ENCODE assay signal across 23 mouse cellular contexts in the genomic region with DNA sequence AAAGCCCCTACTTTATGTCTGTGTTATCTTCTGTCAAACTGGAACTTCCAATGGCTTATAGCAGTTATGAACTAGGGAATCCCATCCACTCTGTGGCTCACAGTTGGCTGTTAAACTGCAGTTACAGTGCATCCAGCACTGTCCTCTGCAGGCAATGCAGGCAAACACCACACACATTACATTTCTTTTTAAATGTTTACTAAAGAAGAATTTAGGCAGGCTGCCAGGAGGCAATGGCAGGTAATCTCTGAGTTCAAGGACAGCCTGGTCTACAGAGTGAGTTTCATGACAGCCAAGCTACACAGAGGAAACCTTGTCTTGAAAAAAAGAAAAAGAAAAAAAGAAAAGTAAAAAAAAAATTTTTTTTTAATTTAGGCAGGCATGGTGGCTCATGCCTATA. TPM values are rescaled to one million over a fixed set of nuclear protein-coding genes. Genes with fewer than 3 reads are reported as not detected.
DNase-seq lines count a peak whose midpoint lies in the region; ATAC-seq and TF ChIP-seq lines count a peak whose summit lies in the region.
"Had no signal": no experiment of that assay in that cellular context is flagged by ENCODE, and none has a peak within 500 bp of the region (broad histone marks: within the 10 kb centered on the region; RNA-seq: fewer than 3 reads in every experiment).

No protein-coding gene starts in this region.

- ATAC-seq in liver, postnatal 0 days, result no peak
- ATAC-seq in liver, embryonic 11.5 days (replicated peaks; ENCODE audit: low FRiP score), result no peak
- ATAC-seq: activated CD4-positive, CD25-positive, alpha-beta regulatory T cell, adult 4 months; forebrain, embryonic 15.5 days; hindbrain, postnatal 0 days; Patski had no signal

- no peak overlapping the region for H3K27ac ChIP-seq in kidney, adult 2 months (ENCODE audit: insufficient read depth, low read depth, low read length)
- no peak overlapping the region for H3K27ac ChIP-seq in liver, postnatal 0 days (ENCODE audit: low read depth)
- no peak overlapping the region for H3K27ac ChIP-seq in liver, embryonic 11.5 days (ENCODE audit: low read depth, low read length)
- H3K27ac ChIP-seq: embryonic facial prominence, embryonic 12.5 days; forebrain, embryonic 15.5 days; heart, embryonic 10.5 days; hindbrain, embryonic 13.5 days; hindbrain, postnatal 0 days had no signal

- no peaks in the 10 kb centered on the region; the same call in 1 of the 2 replicates for H3K36me3 ChIP-seq in kidney, adult 2 months (ENCODE audit: control insufficient read depth, insufficient read depth, low read length)
- peaks cover 28% of the 10 kb centered on the region for H3K36me3 ChIP-seq in liver, postnatal 0 days (replicated peaks; ENCODE audit: insufficient read depth, low read length)
- H3K36me3 ChIP-seq in liver, embryonic 11.5 days (ENCODE audit: control insufficient read depth, insufficient read depth, low read length), result peaks cover 5% of the 10 kb centered on the region; the same call in 1 of the 2 replicates

- TF ChIP-seq POLR2A in kidney, adult 2 months (IDR thresholded peaks at IDR 0.05; ENCODE audit: low read depth, low read length), result no peak

- TF ChIP-seq EP300 in liver, postnatal 0 days (IDR thresholded peaks at IDR 0.05; ENCODE audit: low read depth), result no peak

- H3K4me1 ChIP-seq in kidney, adult 2 months (ENCODE audit: control insufficient read depth, insufficient read depth, low read length), result peaks cover 3% of the 10 kb centered on the region; the same call in 1 of the 2 replicates
- H3K4me1 ChIP-seq in liver, postnatal 0 days (ENCODE audit: insufficient read depth), result no peaks in the 10 kb centered on the region
- H3K4me1 ChIP-seq in liver, embryonic 11.5 days (replicated peaks; ENCODE audit: control insufficient read depth, insufficient read depth, low read length), result 0 out of 2 replicates have a peak, but pooled peaks cover 2% of the 10 kb centered on the region
- H3K4me1 ChIP-seq: embryonic facial prominence, embryonic 12.5 days; forebrain, embryonic 15.5 days; heart, embryonic 10.5 days; hindbrain, embryonic 13.5 days had no signal

- no peak overlapping the region for H3K4me2 ChIP-seq in liver, postnatal 0 days (ENCODE audit: low read depth, low read length)
- H3K4me2 ChIP-seq in liver, embryonic 11.5 days, result no peak overlapping the region
- H3K4me2 ChIP-seq: embryonic facial prominence, embryonic 12.5 days; forebrain, embryonic 15.5 days; hindbrain, embryonic 13.5 days had no signal

- H3K9me3 ChIP-seq in liver, postnatal 0 days (ENCODE audit: low read length), result no peaks in the 10 kb centered on the region
- H3K9me3 ChIP-seq in liver, embryonic 11.5 days (ENCODE audit: control insufficient read depth, low read length), result no peaks in the 10 kb centered on the region
- H3K9me3 ChIP-seq: embryonic facial prominence, embryonic 12.5 days; forebrain, embryonic 15.5 days; heart, embryonic 10.5 days; hindbrain, embryonic 13.5 days had no signal

- no peak for TF ChIP-seq CTCF in kidney, adult 2 months (conservative IDR thresholded peaks at IDR 0.05; ENCODE audit: insufficient read depth, insufficient read length, low read depth, low read length)
- TF ChIP-seq CTCF in liver, postnatal 0 days (IDR thresholded peaks at IDR 0.05; ENCODE audit: low read depth), result peak; percentile 9; the same call in 1 of the 2 replicates

- DNase-seq in adrenal gland, postnatal 10 days, result peak; percentile 14
- DNase-seq in adrenal gland, postnatal 4 days (ENCODE audit: low spot score in 2 of 2), result no peak
- peak; percentile 10 for DNase-seq in kidney, adult 2 months
- no peak for DNase-seq in kidney, adult 9 months
- no peak for DNase-seq in liver, postnatal 0 days
- DNase-seq in liver, embryonic 11.5 days (ENCODE audit: low spot score), result no peak
- peak; percentile 44 for DNase-seq in testis, postnatal 10 days (ENCODE audit: low spot score)
- no peak for DNase-seq in testis, postnatal 14 days (ENCODE audit: low spot score)
- DNase-seq: adrenal gland, adult 8-10 months; cerebellum, adult 2 months; cerebellum, postnatal 14 days; gastrocnemius, postnatal 36 days; heart, adult 18-20 months; heart, postnatal 10 days had no signal

- no peaks in the 10 kb centered on the region for H3K27me3 ChIP-seq in kidney, adult 2 months (replicated peaks; ENCODE audit: control insufficient read depth, insufficient read depth, low read length)
- H3K27me3 ChIP-seq in liver, postnatal 0 days (ENCODE audit: insufficient read depth, low read length), result no peaks in the 10 kb centered on the region
- no peaks in the 10 kb centered on the region for H3K27me3 ChIP-seq in liver, embryonic 11.5 days (replicated peaks; ENCODE audit: control insufficient read depth, insufficient read depth, low read length)
- H3K27me3 ChIP-seq: embryonic facial prominence, embryonic 12.5 days; forebrain, embryonic 15.5 days; hindbrain, embryonic 13.5 days; Patski had no signal

- H3K9ac ChIP-seq in liver, postnatal 0 days (replicated peaks), result no peak overlapping the region
- no peak overlapping the region for H3K9ac ChIP-seq in liver, embryonic 11.5 days (ENCODE audit: low read depth, low read length)
- H3K9ac ChIP-seq: embryonic facial prominence, embryonic 12.5 days; forebrain, embryonic 15.5 days; hindbrain, embryonic 13.5 days had no signal

- no peak overlapping the region for H3K4me3 ChIP-seq in kidney, adult 2 months (ENCODE audit: insufficient read depth, low read depth, low read length)
- H3K4me3 ChIP-seq in liver, postnatal 0 days (ENCODE audit: low read depth, low read length), result no peak overlapping the region
- H3K4me3 ChIP-seq in liver, embryonic 11.5 days (ENCODE audit: low read depth, low read length), result no peak overlapping the region
- H3K4me3 ChIP-seq: embryonic facial prominence, embryonic 12.5 days; forebrain, embryonic 15.5 days; heart, embryonic 10.5 days; hindbrain, embryonic 13.5 days had no signal

RNA-seq across cellular contexts. Expression of gene Kdm2a, which starts 14.8 kb away (rescaled TPM):
- 10 to 100 TPM; 67.7 to 84.7 TPM for total RNA-seq in adrenal gland, postnatal 10 days (2021)
- 100 to 1,000 TPM; 104 to 106 TPM for total RNA-seq in adrenal gland, postnatal 4 days (2021)
- 74.3 and 89.5 TPM in 2 replicates for polyA plus RNA-seq in kidney, adult 2 months (2012; rRNA removed)
- 7.8 and 8.5 TPM in 2 replicates for polyA plus RNA-seq in liver, postnatal 0 days (2015; fragmentation: Nextera tagmentation; extraction: Ambion mirVana)
- polyA plus RNA-seq in liver, embryonic 11.5 days (2014; fragmentation: Nextera tagmentation; extraction: Ambion mirVana), result 39.8 and 40.2 TPM in 2 replicates

RNA-seq across cellular contexts. Expression of gene Rhod, which starts 55.9 kb away (rescaled TPM):
- total RNA-seq in adrenal gland, postnatal 10 days (2021), result 10 to 100 TPM; 13.7 to 15.4 TPM
- total RNA-seq in adrenal gland, postnatal 4 days (2021), result 10 to 100 TPM; 18.0 to 19.7 TPM
- polyA plus RNA-seq in kidney, adult 2 months (2012; rRNA removed), result 35.1 and 35.6 TPM in 2 replicates
- 14.8 and 19.0 TPM in 2 replicates for polyA plus RNA-seq in liver, postnatal 0 days (2015; fragmentation: Nextera tagmentation; extraction: Ambion mirVana)
- 10.3 and 14.3 TPM in 2 replicates for polyA plus RNA-seq in liver, embryonic 11.5 days (2014; fragmentation: Nextera tagmentation; extraction: Ambion mirVana)
- total RNA-seq: common myeloid progenitor, adult 5-6 weeks; MEL had no signal

Comparison
In these comparisons a context has a peak if more than half of its experiments do, and no peak if none do; other contexts are left out.
1. DNase-seq: peak in adrenal gland, postnatal 10 days (single experiment), kidney, adult 2 months (single experiment) and testis, postnatal 10 days (single experiment); none in adrenal gland, postnatal 4 days (0 of 2), kidney, adult 9 months (single experiment), liver, postnatal 0 days (single experiment), liver, embryonic 11.5 days (single experiment) and testis, postnatal 14 days (single experiment).